Mouse (Mus musculus) liver, postnatal 0 days (tissue): ENCODE data around the gene Jam2.

ENCODE experiments used
- CTCF ChIP-seq: sonication (generic); IDR thresholded peaks from 2 replicates; pipeline ENCODE4 v1.5.1; 2016; ENCODE audit warnings: antibody characterized with exemption, low read depth
- EP300 ChIP-seq: IDR thresholded peaks from 2 replicates; pipeline ENCODE4 v1.6.1; 2016; ENCODE audit warnings: antibody characterized with exemption, low read depth, mild to moderate bottlenecking

- TF ChIP-seq EP300 (no peak), CTCF (no peak)
These were observed 4.7 kb upstream of the Jam2 start for GRCm38 (mm10) chr16:84769182-84769581.
